Mouse (Mus musculus) heart, embryonic 11.5 days (tissue): ENCODE data around the gene B4galnt1. TPM values are rescaled to one million over a fixed set of nuclear protein-coding genes. Genes with fewer than 3 reads are reported as not detected.

Source experiments
- ATAC-seq: fragments of 200-750 bp; cut with Nextera tagmentation; replicated peaks from 2 replicates; pipeline ENCODE4 v1.8.0; 2017; ENCODE audit warnings: moderate library complexity; ENCODE audit not compliant: insufficient number of reproducible peaks, low FRiP score, low TSS enrichment
- H3K27ac ChIP-seq: fragments of 300-500 bp; sonication (generic); 2 replicates; pipeline ENCODE4 v1.5.1; 2014; ENCODE audit warnings: mild to moderate bottlenecking, low read depth, low read length
- H3K27me3 ChIP-seq: fragments of 300-500 bp; sonication (generic); 2 replicates; pipeline ENCODE4 v1.6.1; 2014; ENCODE audit warnings: mild to moderate bottlenecking, low read length, mixed read lengths; ENCODE audit not compliant: control insufficient read depth, insufficient read depth
- H3K36me3 ChIP-seq: fragments of 300-500 bp; sonication (generic); 2 replicates; pipeline ENCODE4 v1.6.1; 2014; ENCODE audit warnings: mild to moderate bottlenecking, low read length, moderate library complexity, mixed read lengths; ENCODE audit not compliant: control insufficient read depth, insufficient read depth
- H3K4me1 ChIP-seq: fragments of 300-500 bp; sonication (generic); 2 replicates; pipeline ENCODE4 v1.6.1; 2014; ENCODE audit warnings: low read length; ENCODE audit not compliant: control insufficient read depth, insufficient read depth
- H3K4me2 ChIP-seq: fragments of 300-500 bp; sonication (generic); 2 replicates; pipeline ENCODE4 v1.6.1; 2014; ENCODE audit warnings: mild to moderate bottlenecking, moderate library complexity
- H3K4me3 ChIP-seq: fragments of 300-500 bp; sonication (generic); 2 replicates; pipeline ENCODE4 v1.5.1; 2014; ENCODE audit warnings: low read depth, low read length
- H3K9ac ChIP-seq: fragments of 300-500 bp; sonication (generic); 2 replicates; pipeline ENCODE4 v1.6.1; 2014; ENCODE audit warnings: mild to moderate bottlenecking, low read depth, low read length, moderate library complexity
- H3K9me3 ChIP-seq: fragments of 300-500 bp; sonication (generic); replicated peaks from 2 replicates; pipeline ENCODE4 v1.6.1; 2016; ENCODE audit warnings: low read length; ENCODE audit not compliant: control insufficient read depth
- WGBS: fragments of 180-500 bp; shearing (Covaris S2); extraction: QIAGEN DNeasy Blood & Tissue Kit; methylation state at CpG from one replicate; pipeline ENCODE4 v1.1.7; 2014; ENCODE audit not compliant: insufficient replicate concordance; 5-methylcytosine and 5-hydroxymethylcytosine counted together
- polyA plus RNA-seq: library from polyadenylated mRNA; unstranded; fragments of >200 nt; fragmentation: Nextera tagmentation; extraction: Ambion mirVana; gene quantifications from 2 replicates; pipeline ENCODE4 v1.2.1, GENCODE M21; 2014

Gene B4galnt1
- polyA plus RNA-seq, 1 experiment from 2014 or later = 1.8 TPM

DNA sequence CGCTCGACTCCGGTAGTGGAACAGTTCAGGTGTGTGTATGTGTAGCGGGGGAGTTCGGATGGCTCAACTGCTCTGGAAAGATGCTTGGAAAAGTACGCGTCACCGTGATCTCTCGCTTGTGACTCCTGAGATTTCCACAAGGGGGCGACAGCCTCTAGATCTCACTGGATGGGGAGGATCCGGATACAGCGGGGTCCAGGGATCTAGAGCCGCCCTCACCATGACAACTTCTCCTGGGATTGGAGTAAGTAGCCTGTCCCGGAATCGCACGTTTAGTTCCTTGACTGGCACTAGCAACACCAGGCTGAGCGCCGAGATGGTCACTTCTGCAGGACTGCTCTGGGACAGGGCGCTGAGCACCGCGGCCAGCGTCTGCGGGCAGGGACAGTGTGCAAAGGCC is 12.7 kb downstream of the B4galnt1 start:
- Histone ChIP-seq H3K27ac (no peak overlapping the region), H3K9ac (peak overlapping the region; percentile 31; the same call in 1 of the 2 replicates), H3K27me3 (peaks cover 60% of the 10 kb centered on the region), H3K36me3 (no peaks in the 10 kb centered on the region), H3K4me1 (peaks cover 22% of the 10 kb centered on the region), H3K4me3 (peak overlapping the region; percentile 34), H3K9me3 (no peaks in the 10 kb centered on the region), H3K4me2 (peak overlapping the region; percentile 58)
- ATAC-seq = no peak
- 2% methylated on average over 23 of the region's 23 CpGs for WGBS

DNA sequence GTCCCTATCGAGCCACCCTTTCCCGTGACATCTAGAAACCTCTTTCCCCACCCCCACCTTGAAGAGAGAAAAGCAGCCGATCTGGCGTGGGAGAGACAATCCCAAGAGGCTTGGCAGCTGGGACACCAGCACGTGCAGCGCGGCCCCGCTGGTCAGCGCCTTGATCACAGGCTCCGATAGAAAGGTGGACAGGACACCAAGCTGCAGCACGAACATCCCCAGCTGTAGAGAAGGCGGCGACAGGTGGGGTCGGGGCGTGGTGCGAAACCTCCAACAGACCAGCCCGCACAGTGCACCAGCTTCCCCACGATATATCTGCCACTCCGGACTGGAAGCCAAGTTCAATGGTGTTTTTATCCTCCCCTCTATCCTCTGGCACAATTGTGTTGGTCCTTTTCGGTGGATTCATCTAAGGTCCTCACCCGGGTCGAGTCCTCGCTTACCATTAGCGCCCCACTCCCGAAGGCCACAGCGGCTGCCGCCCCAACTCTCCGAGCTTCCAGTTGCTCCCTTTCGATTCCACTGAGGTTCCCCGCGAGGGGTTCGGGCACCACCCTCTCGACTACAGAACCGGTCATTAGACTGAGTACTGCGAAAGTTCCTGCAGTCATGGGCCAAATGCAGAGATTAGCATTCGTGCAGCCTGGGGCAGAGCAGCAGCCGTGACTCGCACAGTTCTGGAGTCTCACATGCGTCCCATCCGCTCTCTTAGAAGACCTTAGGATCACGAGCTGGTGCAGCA is 13.4 kb downstream of the B4galnt1 start:
- H3K9ac ChIP-seq = peak overlapping the region; percentile 31; the same call in 1 of the 2 replicates
- peak overlapping the region; percentile 34 for H3K4me3 ChIP-seq
- H3K9me3 ChIP-seq = no peaks in the 10 kb centered on the region
- H3K27ac ChIP-seq = no peak overlapping the region
- no peak for ATAC-seq
- WGBS = 5% methylated on average over 41 of the region's 41 CpGs
- peak overlapping the region; percentile 58 for H3K4me2 ChIP-seq
- peaks cover 22% of the 10 kb centered on the region for H3K4me1 ChIP-seq
- 0 out of 2 replicates have a peak, but pooled peaks cover 4% of the 10 kb centered on the region for H3K36me3 ChIP-seq
- peaks cover 66% of the 10 kb centered on the region for H3K27me3 ChIP-seq

DNA sequence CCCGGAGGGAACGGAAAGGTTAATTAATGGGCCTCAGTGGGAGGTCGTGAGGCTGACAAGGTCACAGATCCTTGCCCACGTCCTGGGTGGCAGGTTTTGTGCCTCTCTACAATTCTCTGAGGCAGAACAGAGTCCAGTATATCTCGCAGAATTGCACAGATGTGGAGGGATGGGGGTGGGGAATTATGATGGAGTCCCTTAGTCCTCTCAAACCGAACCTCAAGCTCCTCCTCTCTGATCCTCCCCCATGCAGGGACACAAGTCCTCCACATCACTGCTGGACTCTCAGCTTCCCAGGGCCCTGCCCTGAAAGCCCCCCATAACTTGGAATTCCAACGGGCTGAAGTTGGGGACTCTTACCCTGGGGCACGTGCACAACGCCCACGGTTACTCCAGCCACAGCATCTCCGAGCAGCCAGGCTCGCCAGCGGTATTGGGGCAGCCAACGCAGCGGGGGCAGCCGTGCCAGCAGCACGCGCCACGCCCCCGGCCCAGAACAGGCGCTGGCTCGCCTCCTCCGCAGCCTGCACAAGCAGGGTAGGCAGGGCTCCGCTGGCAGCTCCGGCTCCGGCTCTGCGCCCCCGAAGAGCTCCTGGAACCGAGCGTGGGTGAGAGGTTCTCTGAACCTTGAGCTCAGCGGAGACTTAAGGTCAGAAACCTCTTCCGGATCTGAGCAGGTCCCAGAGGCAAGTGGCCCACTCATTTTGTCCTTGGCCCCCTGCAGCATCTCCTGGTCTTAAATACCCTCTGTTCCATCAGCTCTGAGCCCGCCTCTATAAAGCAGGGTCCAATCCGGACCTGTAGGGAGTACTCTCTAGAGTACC is 15.1 kb downstream of the B4galnt1 start, which contains the start of gene Slc26a10:
Slc26a10 (minus strand) TSS at position 775 of the 824 bp plus-strand sequence.
- ATAC-seq = no peak
- H3K9me3 ChIP-seq = no peaks in the 10 kb centered on the region
- H3K27ac ChIP-seq = no peak within 1 kb of the TSS
- H3K9ac ChIP-seq = 0 out of 2 replicates have a peak within 1 kb of the TSS, but pooled peaks have one; percentile 1
- H3K4me3 ChIP-seq = peak within 1 kb of the TSS; percentile 24
- H3K4me1 ChIP-seq = peaks cover 25% of the 10 kb centered on the region
- 0 out of 2 replicates have a peak, but pooled peaks cover 5% of the 10 kb centered on the region for H3K36me3 ChIP-seq
- under 1% methylated on average over 34 of the region's 34 CpGs for WGBS
- H3K4me2 ChIP-seq = peak within 1 kb of the TSS; percentile 58
- H3K27me3 ChIP-seq = peaks cover 64% of the 10 kb centered on the region

DNA sequence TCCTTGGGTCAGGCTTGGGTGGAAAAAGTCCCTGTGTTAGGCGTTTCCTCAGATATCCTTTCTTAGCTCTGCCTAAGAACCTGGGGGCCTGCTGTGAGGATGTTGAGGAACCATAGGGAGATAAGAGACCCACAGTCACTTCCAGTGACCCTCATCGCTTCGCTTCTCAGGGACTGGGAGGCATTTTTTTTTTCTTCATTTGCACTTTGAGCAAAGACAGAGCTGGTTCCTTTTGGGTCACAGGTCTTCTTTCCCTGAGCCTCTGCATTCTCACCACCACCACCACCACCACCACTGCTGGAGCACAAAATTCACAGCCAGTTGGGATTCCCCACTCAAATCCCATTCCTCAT is 15.6 kb downstream of the B4galnt1 start:
- no peak overlapping the region for H3K9ac ChIP-seq
- H3K9me3 ChIP-seq = no peaks in the 10 kb centered on the region
- H3K27me3 ChIP-seq = peaks cover 64% of the 10 kb centered on the region
- H3K4me1 ChIP-seq = peaks cover 25% of the 10 kb centered on the region
- peak overlapping the region; percentile 58 for H3K4me2 ChIP-seq
- no peak overlapping the region for H3K27ac ChIP-seq
- 6% methylated on average over 3 of the region's 3 CpGs for WGBS
- peak overlapping the region; percentile 24 for H3K4me3 ChIP-seq
- no peak for ATAC-seq
- H3K36me3 ChIP-seq = 0 out of 2 replicates have a peak, but pooled peaks cover 5% of the 10 kb centered on the region

DNA sequence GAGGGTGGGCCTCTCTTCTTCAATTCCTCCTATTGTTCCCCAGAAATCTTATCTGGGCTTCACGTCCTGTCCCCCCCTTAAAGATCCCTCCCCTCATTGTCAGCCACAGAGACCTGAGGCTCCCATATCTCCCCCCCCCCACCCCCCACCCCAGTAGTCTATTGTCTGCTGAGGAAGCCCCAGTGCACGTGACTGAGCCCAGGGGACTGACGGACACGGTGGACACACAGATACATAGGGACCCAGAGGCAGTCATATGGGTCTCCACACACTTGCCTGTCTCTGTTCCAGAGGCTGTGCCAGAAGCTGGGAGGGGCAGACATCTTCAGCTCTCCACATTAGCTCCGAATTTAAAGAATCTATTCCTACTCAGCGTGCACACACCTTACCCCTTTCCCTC is 16.5 kb downstream of the B4galnt1 start:
- 60% methylated on average over 6 of the region's 6 CpGs for WGBS
- H3K27ac ChIP-seq = no peak overlapping the region
- no peak for ATAC-seq
- H3K4me3 ChIP-seq = no peak overlapping the region
- H3K27me3 ChIP-seq = peaks cover 57% of the 10 kb centered on the region
- H3K36me3 ChIP-seq = 0 out of 2 replicates have a peak, but pooled peaks cover 5% of the 10 kb centered on the region
- H3K4me1 ChIP-seq = peaks cover 25% of the 10 kb centered on the region
- H3K9me3 ChIP-seq = no peaks in the 10 kb centered on the region
- no peak overlapping the region for H3K4me2 ChIP-seq
- no peak overlapping the region for H3K9ac ChIP-seq

DNA sequence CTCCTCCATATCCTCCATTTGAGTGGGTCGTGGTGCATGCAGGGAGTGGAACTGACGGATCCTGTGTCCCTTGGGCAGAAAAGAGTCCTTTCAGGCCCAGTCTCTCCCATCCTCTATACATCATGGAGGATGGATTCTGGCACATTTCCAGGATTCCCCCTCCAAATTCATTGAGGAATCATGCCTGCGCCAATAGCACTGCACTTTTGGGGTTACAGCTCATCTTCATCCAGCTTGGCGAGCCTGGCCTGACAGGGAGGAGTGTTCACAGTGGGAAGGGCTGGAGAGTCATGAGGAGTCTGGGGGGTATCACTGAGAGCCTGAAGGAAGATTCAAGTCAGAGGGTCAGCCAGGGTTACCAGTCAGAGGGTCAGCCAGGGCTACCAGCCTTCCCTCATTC is 17.6 kb downstream of the B4galnt1 start:
- Histone ChIP-seq H3K4me1 (peaks cover 22% of the 10 kb centered on the region), H3K9me3 (no peaks in the 10 kb centered on the region), H3K27me3 (peaks cover 51% of the 10 kb centered on the region), H3K4me3 (no peak overlapping the region), H3K4me2 (peak overlapping the region; percentile 14; the same call in 1 of the 2 replicates), H3K9ac (no peak overlapping the region), H3K27ac (no peak overlapping the region), H3K36me3 (peaks cover 5% of the 10 kb centered on the region; the same call in 1 of the 2 replicates)
- 85% methylated on average over 4 of the region's 4 CpGs for WGBS
- no peak for ATAC-seq

DNA sequence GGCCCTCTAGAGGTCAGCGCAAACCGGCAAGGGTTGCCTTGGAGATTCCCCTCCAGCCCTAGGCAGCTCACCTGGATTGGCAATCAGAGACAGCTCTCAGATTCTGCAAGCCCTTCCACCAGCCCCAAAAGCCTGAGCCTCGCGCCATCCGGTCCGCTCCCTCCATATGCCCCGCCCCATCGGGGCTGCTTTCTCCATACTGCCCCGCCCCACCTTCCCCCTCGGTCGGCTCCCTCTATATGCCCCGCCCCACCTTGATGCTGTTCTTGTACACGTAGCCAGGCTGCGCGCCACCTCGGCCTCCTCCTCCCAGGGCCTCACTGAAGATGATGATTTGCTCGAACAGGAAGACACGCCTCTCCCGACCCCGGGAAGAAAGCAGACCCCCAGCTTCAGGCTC is 18.7 kb downstream of the B4galnt1 start:
- peaks cover 17% of the 10 kb centered on the region for H3K4me1 ChIP-seq
- H3K9ac ChIP-seq = no peak overlapping the region
- H3K27ac ChIP-seq = no peak overlapping the region
- peaks cover 5% of the 10 kb centered on the region; the same call in 1 of the 2 replicates for H3K36me3 ChIP-seq
- ATAC-seq = no peak
- H3K4me2 ChIP-seq = peak overlapping the region; percentile 46
- 0 out of 2 replicates have a peak overlapping the region, but pooled peaks have one; percentile 6 for H3K4me3 ChIP-seq
- 16% methylated on average over 20 of the region's 20 CpGs for WGBS
- peaks cover 41% of the 10 kb centered on the region for H3K27me3 ChIP-seq
- no peaks in the 10 kb centered on the region for H3K9me3 ChIP-seq

DNA sequence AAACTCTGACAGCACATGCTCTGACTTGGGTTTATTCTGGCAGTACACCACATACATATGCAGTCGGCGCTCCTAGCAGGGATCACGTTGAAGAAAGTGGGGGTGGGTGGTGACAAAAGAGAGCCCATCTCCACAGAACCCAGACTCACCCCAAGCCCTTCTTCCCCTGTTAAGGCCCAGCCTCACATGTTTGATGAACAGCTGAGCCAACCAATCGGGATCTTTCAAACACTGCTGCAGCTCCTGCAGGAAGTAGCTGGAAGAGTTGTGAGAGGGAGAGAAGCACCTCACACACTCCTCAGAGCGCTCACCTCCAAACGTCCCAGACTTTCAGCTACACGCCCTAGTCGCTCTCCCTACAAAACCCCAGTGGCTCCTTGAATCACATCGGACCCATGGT is 20.1 kb downstream of the B4galnt1 start:
- no peak overlapping the region for H3K9ac ChIP-seq
- H3K4me3 ChIP-seq = no peak overlapping the region
- H3K4me2 ChIP-seq = no peak overlapping the region
- H3K36me3 ChIP-seq = peaks cover 5% of the 10 kb centered on the region; the same call in 1 of the 2 replicates
- H3K9me3 ChIP-seq = no peaks in the 10 kb centered on the region
- H3K27me3 ChIP-seq = peaks cover 29% of the 10 kb centered on the region
- WGBS = 66% methylated on average over 9 of the region's 9 CpGs
- ATAC-seq = no peak
- H3K4me1 ChIP-seq = peaks cover 26% of the 10 kb centered on the region
- H3K27ac ChIP-seq = no peak overlapping the region
